Mouse (Mus musculus): ENCODE measurements around the gene R3hdm4. TPM values are rescaled to one million over a fixed set of nuclear protein-coding genes. Genes with fewer than 3 reads are reported as not detected.

R3hdm4 gene
- total and polyA plus RNA-seq, 3 experiments = 10.5 to 59.4 (median 22.3) TPM

- no peak for TF ChIP-seq MAFK (IDR thresholded peaks at IDR 0.05; ENCODE audit: insufficient replicate concordance, low read length)
- no peak for TF ChIP-seq ETS1 (conservative IDR thresholded peaks at IDR 0.05; ENCODE audit: low read depth, low read length)
- no peak for TF ChIP-seq USF2 (conservative IDR thresholded peaks at IDR 0.05; ENCODE audit: low read depth, low read length)
- no peak for TF ChIP-seq GABPA (IDR thresholded peaks at IDR 0.05; ENCODE audit: insufficient replicate concordance, low read depth, low read length)
- no peak for TF ChIP-seq TBP (conservative IDR thresholded peaks at IDR 0.05; ENCODE audit: low read depth, low read length)
- TF ChIP-seq KAT2A (IDR thresholded peaks at IDR 0.05; ENCODE audit: insufficient replicate concordance, low read length) = no peak
- no peak for TF ChIP-seq E2F4 (IDR thresholded peaks at IDR 0.05; ENCODE audit: insufficient replicate concordance, low read depth, low read length)
- no peak for TF ChIP-seq UBTF (IDR thresholded peaks at IDR 0.05; ENCODE audit: low read depth, low read length)
- no peak for TF ChIP-seq JUN (IDR thresholded peaks at IDR 0.05; ENCODE audit: insufficient read depth, low read depth, low read length)
- TF ChIP-seq MEF2A (IDR thresholded peaks at IDR 0.05; ENCODE audit: borderline replicate concordance, low read depth, low read length) = no peak
- no peak for TF ChIP-seq EP300 (IDR thresholded peaks at IDR 0.05; ENCODE audit: low read length)
- no peak for TF ChIP-seq MAX (IDR thresholded peaks at IDR 0.05; ENCODE audit: low read length)
- no peak for TF ChIP-seq SIN3A (IDR thresholded peaks at IDR 0.05; ENCODE audit: low read length)
- no peak for TF ChIP-seq NELFE (IDR thresholded peaks at IDR 0.05; ENCODE audit: low read depth, low read length)
- no peak for TF ChIP-seq ZKSCAN1 (IDR thresholded peaks at IDR 0.05; ENCODE audit: borderline replicate concordance, low read depth, low read length)
- no peak for TF ChIP-seq BHLHE40 (IDR thresholded peaks at IDR 0.05; ENCODE audit: low read depth, low read length)
- no peak overlapping the region for H3K4me3 ChIP-seq (replicated peaks in 1 of 3; ENCODE audit: low read depth in 2 of 3, low read length in 2 of 3, poor library complexity in 1 of 3)
- DNase-seq (ENCODE audit: extremely low read depth) = no peak
- no peaks in the 10 kb centered on the region for H3K27me3 ChIP-seq (replicated peaks)
- peaks cover 6 to 17% of the 10 kb centered on the region in 2 experiments; a peak in 3 of 4 replicates for H3K4me1 ChIP-seq (ENCODE audit: control insufficient read depth in 1 of 2, insufficient read depth in 2 of 2)
- peaks cover 70 to 88% of the 10 kb centered on the region in 2 experiments for H3K36me3 ChIP-seq (replicated peaks in 1 of 2; ENCODE audit: control insufficient read depth in 1 of 2, insufficient read depth in 1 of 2, low read length in 1 of 2)
- peaks cover 19% of the 10 kb centered on the region for H3K79me2 ChIP-seq (replicated peaks; ENCODE audit: control insufficient read depth, extremely low read depth, insufficient read depth, poor library complexity, severe bottlenecking)
- in situ Hi-C loops (cut with MboI; ENCODE audit: low pct_ligation_motif_present, low pct_unique_long_range_greater_than_20kb, low sequenced_read_pairs) (no loop called here), dilution Hi-C loops (cut with MboI; ENCODE audit: extremely low pct_ligation_motif_present, extremely low pct_unique_long_range_greater_than_20kb, low sequenced_read_pairs) (no loop called here)
- no peaks in the 10 kb centered on the region for H3K9me3 ChIP-seq (replicated peaks; ENCODE audit: low read length)
- H3K27ac ChIP-seq (ENCODE audit: insufficient read depth, low read depth) = no peak overlapping the region
- H3K4me2 ChIP-seq (ENCODE audit: insufficient read depth, low read depth, poor library complexity, severe bottlenecking) = no peak overlapping the region
- H3K9ac ChIP-seq (ENCODE audit: insufficient read depth, low read depth) = no peak overlapping the region
These were observed 44.3 kb upstream of the R3hdm4 start for GRCm38 (mm10) chr10:79965325-79965724.

GRCm38 (mm10) chr10:79964727-79965126 lies 43.7 kb upstream of the R3hdm4 start:
- Histone ChIP-seq H3K4me3 (replicated peaks in 1 of 3; ENCODE audit: low read depth in 2 of 3, low read length in 2 of 3, poor library complexity in 1 of 3) (no peak overlapping the region), H3K27me3 (replicated peaks) (no peaks in the 10 kb centered on the region), H3K9ac (ENCODE audit: insufficient read depth, low read depth) (no peak overlapping the region), H3K27ac (ENCODE audit: insufficient read depth, low read depth) (no peak overlapping the region), H3K36me3 (replicated peaks in 1 of 2; ENCODE audit: control insufficient read depth in 1 of 2, insufficient read depth in 1 of 2, low read length in 1 of 2) (peaks cover 70 to 86% of the 10 kb centered on the region in 2 experiments), H3K4me2 (ENCODE audit: insufficient read depth, low read depth, poor library complexity, severe bottlenecking) (no peak overlapping the region), H3K79me2 (replicated peaks; ENCODE audit: control insufficient read depth, extremely low read depth, insufficient read depth, poor library complexity, severe bottlenecking) (peaks cover 22% of the 10 kb centered on the region), H3K4me1 (ENCODE audit: control insufficient read depth in 1 of 2, insufficient read depth in 2 of 2) (peaks cover 6 to 17% of the 10 kb centered on the region in 2 experiments; a peak in 3 of 4 replicates), H3K9me3 (replicated peaks; ENCODE audit: low read length) (no peaks in the 10 kb centered on the region)
- dilution Hi-C loops (cut with MboI; ENCODE audit: extremely low pct_ligation_motif_present, extremely low pct_unique_long_range_greater_than_20kb, low sequenced_read_pairs) (no loop called here), in situ Hi-C loops (cut with MboI; ENCODE audit: low pct_ligation_motif_present, low pct_unique_long_range_greater_than_20kb, low sequenced_read_pairs) (loop anchor here (5.0 kb wide), 1 partner anchor 37 kb away; the partner anchor contains the start of gene Arid3a)
- DNase-seq (ENCODE audit: extremely low read depth) = no peak
- TF ChIP-seq CHD1 (IDR thresholded peaks at IDR 0.05; ENCODE audit: low read depth, low read length) (no peak), JUN (IDR thresholded peaks at IDR 0.05; ENCODE audit: insufficient read depth, low read depth, low read length) (no peak), MYC (IDR thresholded peaks at IDR 0.05; ENCODE audit: low read depth, low read length) (no peak), MAFK (IDR thresholded peaks at IDR 0.05; ENCODE audit: insufficient replicate concordance, low read length) (no peak), ETS1 (conservative IDR thresholded peaks at IDR 0.05; ENCODE audit: low read depth, low read length) (no peak), CHD2 (IDR thresholded peaks at IDR 0.05; ENCODE audit: low read length) (no peak), POLR2A (IDR thresholded peaks at IDR 0.05; ENCODE audit: low read depth, low read length) (no peak), KAT2A (IDR thresholded peaks at IDR 0.05; ENCODE audit: insufficient replicate concordance, low read length) (no peak), HCFC1 (IDR thresholded peaks at IDR 0.05; ENCODE audit: low read depth, low read length) (no peak), CTCF (conservative IDR thresholded peaks at IDR 0.05 in 1 of 2, IDR thresholded peaks at IDR 0.05 in 1 of 2; ENCODE audit: low read depth in 2 of 2, low read length in 2 of 2) (no peak), NELFE (IDR thresholded peaks at IDR 0.05; ENCODE audit: low read depth, low read length) (no peak), TBP (conservative IDR thresholded peaks at IDR 0.05; ENCODE audit: low read depth, low read length) (no peak), MEF2A (IDR thresholded peaks at IDR 0.05; ENCODE audit: borderline replicate concordance, low read depth, low read length) (no peak), ZNF384 (IDR thresholded peaks at IDR 0.05; ENCODE audit: low read depth, low read length) (no peak), POLR2AphosphoS2 (IDR thresholded peaks at IDR 0.05; ENCODE audit: low read depth, low read length) (no peak), E2F4 (IDR thresholded peaks at IDR 0.05; ENCODE audit: insufficient replicate concordance, low read depth, low read length) (no peak), NRF1 (IDR thresholded peaks at IDR 0.05; ENCODE audit: low read depth, low read length) (no peak), MAX (IDR thresholded peaks at IDR 0.05; ENCODE audit: low read length) (no peak), USF1 (IDR thresholded peaks at IDR 0.05; ENCODE audit: low read depth, low read length) (no peak)

Measured in CH12.LX (cell line).